Mouse (Mus musculus) lung, embryonic 14.5 days (tissue): ENCODE results near the gene Zmym5. TPM values are rescaled to one million over a fixed set of nuclear protein-coding genes. Genes with fewer than 3 reads are reported as not detected.
"Not testable (repeated sequence)": the region's sequence is repeated elsewhere in the genome, so short reads cannot be mapped to it uniquely, and the experiment has no call there.

ENCODE experiments used
- ATAC-seq: fragments of 200-750 bp; cut with Nextera tagmentation; 2 replicates; pipeline ENCODE4 v1.8.0; 2017; ENCODE audit warnings: mild to moderate bottlenecking, moderate TSS enrichment, moderate library complexity; ENCODE audit not compliant: insufficient read depth
- DNase-seq: peaks from one replicate; pipeline ENCODE4 v3.0.0-alpha.2; 2015
- H3K27ac ChIP-seq: fragments of 300-500 bp; sonication (generic); 2 replicates; pipeline ENCODE4 v1.5.1; 2014; ENCODE audit warnings: low read depth, mild to moderate bottlenecking, moderate library complexity
- H3K27me3 ChIP-seq: fragments of 300-500 bp; sonication (generic); 2 replicates; pipeline ENCODE4 v1.6.1; 2014; ENCODE audit warnings: low read length, control low read depth; ENCODE audit not compliant: insufficient read depth
- H3K36me3 ChIP-seq: fragments of 300-500 bp; sonication (generic); 2 replicates; pipeline ENCODE4 v1.6.1; 2014; ENCODE audit warnings: control low read depth; ENCODE audit not compliant: insufficient read depth
- H3K4me1 ChIP-seq: fragments of 300-500 bp; sonication (generic); 2 replicates; pipeline ENCODE4 v1.6.1; 2014; ENCODE audit warnings: antibody characterized with exemption, control low read depth; ENCODE audit not compliant: insufficient read depth
- H3K4me2 ChIP-seq: fragments of 300-500 bp; sonication (generic); 2 replicates; pipeline ENCODE4 v1.6.1; 2014; ENCODE audit warnings: mild to moderate bottlenecking
- H3K4me3 ChIP-seq: fragments of 300-500 bp; sonication (generic); 2 replicates; pipeline ENCODE4 v1.5.1; 2014; ENCODE audit warnings: low read depth, low read length
- H3K9ac ChIP-seq: fragments of 300-500 bp; sonication (generic); 2 replicates; pipeline ENCODE4 v1.6.1; 2014
- H3K9me3 ChIP-seq: fragments of 300-500 bp; sonication (generic); 2 replicates; pipeline ENCODE4 v1.6.1; 2016; ENCODE audit warnings: low read depth, low read length, control low read depth
- CTCF ChIP-seq: IDR thresholded peaks from 2 replicates; pipeline ENCODE4 v1.5.1; 2016; ENCODE audit warnings: antibody characterized with exemption, low read depth
- WGBS: fragments of 180-500 bp; shearing (Covaris S2); extraction: QIAGEN DNeasy Blood & Tissue Kit; methylation state at CpG from one replicate; pipeline ENCODE4 v1.1.7; 2014; 5-methylcytosine and 5-hydroxymethylcytosine counted together
- polyA plus RNA-seq: library from polyadenylated mRNA; unstranded; fragments of >200 nt; fragmentation: Nextera tagmentation; extraction: Ambion mirVana; gene quantifications from 2 replicates; pipeline ENCODE4 v1.2.1, GENCODE M21; 2014

Gene Zmym5
- polyA plus RNA-seq, 1 experiment from 2014 or later, result 22.2 TPM

DNA sequence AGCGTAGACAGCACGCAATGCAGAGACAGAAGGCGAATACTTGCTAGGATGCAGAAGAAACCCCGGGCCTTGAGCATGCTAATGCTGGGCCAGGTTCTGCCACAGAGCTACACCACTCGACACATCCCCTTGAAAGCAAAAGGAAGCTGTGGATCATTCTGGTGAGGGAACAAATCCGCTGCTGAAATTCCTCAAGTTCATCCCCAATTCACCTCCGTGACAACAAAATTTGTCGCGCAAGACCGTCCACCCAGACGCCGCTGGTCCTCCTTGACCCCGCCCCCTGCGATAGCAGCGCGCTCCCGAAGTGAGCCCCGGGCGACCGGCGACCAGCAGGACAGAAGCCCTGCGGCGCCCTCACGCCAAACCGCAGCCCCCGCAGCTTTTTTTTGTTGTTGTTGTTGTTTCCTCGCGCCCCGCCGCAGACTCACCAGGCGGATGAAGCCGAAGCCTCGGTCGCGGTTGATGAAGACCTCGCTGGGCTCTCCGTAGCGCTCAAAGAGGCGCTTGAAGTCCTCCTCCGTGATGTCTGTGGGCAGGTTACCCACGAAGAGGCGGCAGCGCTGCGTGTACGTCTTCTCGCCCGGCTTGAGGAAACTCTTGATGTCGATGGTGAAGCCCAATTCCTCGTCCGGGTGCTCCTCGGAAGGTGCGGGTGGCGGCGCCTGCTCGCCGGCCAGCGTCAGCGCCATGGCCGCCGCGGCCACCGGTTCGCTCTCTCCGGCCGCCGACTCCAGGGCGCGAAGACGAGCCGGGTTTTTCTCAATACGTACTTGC is 34.0 kb downstream of the Zmym5 start:
- DNase-seq (peak; percentile 78), ATAC-seq (peak; percentile 33; the same call in 1 of the 2 replicates)
- no peak for TF ChIP-seq CTCF

DNA sequence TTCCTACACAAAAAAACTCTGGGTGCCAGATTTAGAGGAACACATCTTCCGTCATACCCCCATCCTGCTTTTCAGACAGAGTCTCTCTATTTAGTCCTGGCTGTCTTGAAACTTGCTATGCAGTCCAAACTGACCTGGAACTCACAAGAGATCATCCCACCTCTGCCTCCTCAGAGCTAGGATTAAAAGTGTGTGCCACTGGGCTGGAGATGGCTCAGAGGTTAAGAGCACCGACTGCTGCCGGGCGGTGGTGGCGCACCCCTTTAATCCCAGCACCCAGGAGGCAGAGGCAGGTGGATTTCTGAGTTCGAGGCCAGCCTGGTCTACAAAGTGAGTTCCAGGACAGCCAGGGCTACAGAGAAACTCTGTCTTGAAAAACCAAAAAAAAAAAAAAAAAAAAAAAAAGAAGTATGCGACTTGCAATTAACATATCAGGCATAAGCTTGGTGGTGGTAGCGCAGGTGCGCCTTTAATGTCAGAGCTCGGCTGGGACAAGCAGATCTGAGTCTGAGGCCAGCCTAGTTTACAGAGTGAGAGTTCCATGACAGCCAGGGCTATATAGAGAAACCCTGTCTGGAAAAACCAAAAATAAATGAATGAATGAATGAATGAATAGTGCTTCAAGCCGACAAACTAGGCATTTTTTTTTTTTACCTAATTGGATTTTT is 34.8 kb downstream of the Zmym5 start:
- no peak for ATAC-seq
- DNase-seq, result no peak
- peak overlapping the region; percentile 91 for H3K4me3 ChIP-seq
- peaks cover 10% of the 10 kb centered on the region for H3K36me3 ChIP-seq
- 20% methylated on average over 11 of the region's 11 CpGs for WGBS
- H3K27ac ChIP-seq, result no peak overlapping the region
- no peak for TF ChIP-seq CTCF
- no peaks in the 10 kb centered on the region for H3K27me3 ChIP-seq
- peaks cover 3% of the 10 kb centered on the region; the same call in 1 of the 2 replicates for H3K4me1 ChIP-seq
- peak overlapping the region; percentile 91 for H3K9ac ChIP-seq
- H3K9me3 ChIP-seq, result no peaks in the 10 kb centered on the region
- peak overlapping the region; percentile 81 for H3K4me2 ChIP-seq

More for the DNA sequence above, 34.0 kb downstream of the Zmym5 start:
- H3K27ac ChIP-seq, result peak overlapping the region; percentile 97
- H3K9me3 ChIP-seq, result no peaks in the 10 kb centered on the region
- H3K4me1 ChIP-seq, result peaks cover 3% of the 10 kb centered on the region; the same call in 1 of the 2 replicates
- no peaks in the 10 kb centered on the region for H3K27me3 ChIP-seq
- peaks cover 5% of the 10 kb centered on the region; the same call in 1 of the 2 replicates for H3K36me3 ChIP-seq
- H3K4me2 ChIP-seq, result peak overlapping the region; percentile 81
- peak overlapping the region; percentile 91 for H3K9ac ChIP-seq
- WGBS, result under 1% methylated on average over 71 of the region's 71 CpGs
- peak overlapping the region; percentile 91 for H3K4me3 ChIP-seq

- H3K4me3 ChIP-seq, result peak overlapping the region; percentile 91
- peak overlapping the region; percentile 81 for H3K4me2 ChIP-seq
- peaks cover 3% of the 10 kb centered on the region; the same call in 1 of the 2 replicates for H3K4me1 ChIP-seq
- 53% methylated on average over 4 of the region's 4 CpGs for WGBS
- no peak for TF ChIP-seq CTCF
- H3K9me3 ChIP-seq, result no peaks in the 10 kb centered on the region
- H3K27ac ChIP-seq, result no peak overlapping the region
- no peaks in the 10 kb centered on the region for H3K27me3 ChIP-seq
- peaks cover 23% of the 10 kb centered on the region for H3K36me3 ChIP-seq
- DNase-seq (no peak), ATAC-seq (no peak)
- peak overlapping the region; percentile 15; the same call in 1 of the 2 replicates for H3K9ac ChIP-seq
Measured at GRCm38 (mm10) chr14:56775416-56775815, 36.1 kb downstream of the Zmym5 start.

- not testable (repeated sequence) for H3K4me1 ChIP-seq, DNase-seq, H3K4me3 ChIP-seq, H3K27me3 ChIP-seq, H3K4me2 ChIP-seq, H3K27ac ChIP-seq, ATAC-seq, H3K9ac ChIP-seq, H3K9me3 ChIP-seq
- WGBS, result 88% methylated on average over 2 of the region's 2 CpGs
- peaks cover 66% of the 10 kb centered on the region for H3K36me3 ChIP-seq
Measured at GRCm38 (mm10) chr14:56766438-56766837, 45.1 kb downstream of the Zmym5 start.

GRCm38 (mm10) chr14:56765117-56765516 is 46.4 kb downstream of the Zmym5 start:
- H3K4me1 ChIP-seq, H3K4me3 ChIP-seq, H3K27me3 ChIP-seq, H3K27ac ChIP-seq, H3K4me2 ChIP-seq, ATAC-seq, H3K9me3 ChIP-seq, DNase-seq, H3K9ac ChIP-seq: not testable (repeated sequence)
- H3K36me3 ChIP-seq, result peaks cover 67% of the 10 kb centered on the region
- WGBS, result 76% methylated on average over 2 of the region's 3 CpGs

DNA sequence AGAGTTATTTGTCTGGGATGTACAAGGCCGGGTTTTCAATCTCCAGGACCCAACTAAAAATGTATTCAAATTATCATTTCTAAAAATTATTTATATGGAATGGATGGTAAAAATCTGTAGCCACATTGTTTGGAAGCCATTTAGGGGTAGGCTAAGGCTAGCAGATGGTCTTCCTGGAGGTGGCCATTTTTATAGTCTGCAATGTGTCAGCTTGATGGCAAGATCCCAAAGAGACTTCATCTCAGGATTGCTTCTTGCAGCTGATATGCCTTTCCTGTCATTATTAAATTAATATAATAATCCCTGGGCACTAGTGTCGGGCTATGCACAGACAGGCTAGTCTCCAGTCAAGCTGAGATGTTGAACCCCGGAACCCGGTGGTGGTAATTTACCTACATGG is 60.2 kb downstream of the Zmym5 start:
- Histone ChIP-seq H3K4me2 (no peak overlapping the region), H3K4me1 (no peaks in the 10 kb centered on the region), H3K9ac (no peak overlapping the region), H3K4me3 (no peak overlapping the region), H3K27me3 (no peaks in the 10 kb centered on the region), H3K36me3 (peaks cover 67% of the 10 kb centered on the region), H3K27ac (no peak overlapping the region), H3K9me3 (no peaks in the 10 kb centered on the region)
- TF ChIP-seq CTCF, result no peak
- ATAC-seq, result no peak
- DNase-seq, result no peak
- 91% methylated on average over 4 of the region's 4 CpGs for WGBS

Other genes with a start within 250 kb of the Zmym5 start
- 13.5 and 16.3 TPM in 2 replicates for gene Cenpj, start 236.3 kb downstream of the Zmym5 start, polyA plus RNA-seq
- gene Parp4, start 236.1 kb downstream of the Zmym5 start, polyA plus RNA-seq, result 4.0 and 5.9 TPM in 2 replicates
- 28.0 and 30.7 TPM in 2 replicates for gene Mphosph8, start 143.5 kb downstream of the Zmym5 start, polyA plus RNA-seq
- gene Pspc1, start 33.4 kb downstream of the Zmym5 start, polyA plus RNA-seq, result 36.8 and 38.1 TPM in 2 replicates
- 45.1 and 49.5 TPM in 2 replicates for gene Zmym2, start 74.9 kb upstream of the Zmym5 start, polyA plus RNA-seq
- 0.95 and 3.9 TPM in 2 replicates for gene Gja3, start 246.4 kb upstream of the Zmym5 start, polyA plus RNA-seq